Mouse (Mus musculus) left cerebral cortex, postnatal 14 days (tissue): ENCODE measurements around the gene Zfp335. TPM values are rescaled to one million over a fixed set of nuclear protein-coding genes. Genes with fewer than 3 reads are reported as not detected.

Experiments
- DNase-seq, 2 experiments: peaks; one replicate each; pipeline ENCODE4 v3.0.0; 2021 to 2022; ENCODE audit warnings: low spot score in 2 of 2, mixed read lengths in 1 of 2
- intact Hi-C: fragments of 180-260 bp; cut with DNase I; formaldehyde crosslinking; loops from one replicate; pipeline ENCODE4 v1.15.1; 2025
- total RNA-seq, 2 experiments: library from RNA; stranded (reverse); gene quantifications; 2 replicates each; pipeline ENCODE4 v1.2.3; 2021

Gene Zfp335
- total RNA-seq, 2 experiments from 2014 or later, result 24.1 to 25.4 TPM

DNA sequence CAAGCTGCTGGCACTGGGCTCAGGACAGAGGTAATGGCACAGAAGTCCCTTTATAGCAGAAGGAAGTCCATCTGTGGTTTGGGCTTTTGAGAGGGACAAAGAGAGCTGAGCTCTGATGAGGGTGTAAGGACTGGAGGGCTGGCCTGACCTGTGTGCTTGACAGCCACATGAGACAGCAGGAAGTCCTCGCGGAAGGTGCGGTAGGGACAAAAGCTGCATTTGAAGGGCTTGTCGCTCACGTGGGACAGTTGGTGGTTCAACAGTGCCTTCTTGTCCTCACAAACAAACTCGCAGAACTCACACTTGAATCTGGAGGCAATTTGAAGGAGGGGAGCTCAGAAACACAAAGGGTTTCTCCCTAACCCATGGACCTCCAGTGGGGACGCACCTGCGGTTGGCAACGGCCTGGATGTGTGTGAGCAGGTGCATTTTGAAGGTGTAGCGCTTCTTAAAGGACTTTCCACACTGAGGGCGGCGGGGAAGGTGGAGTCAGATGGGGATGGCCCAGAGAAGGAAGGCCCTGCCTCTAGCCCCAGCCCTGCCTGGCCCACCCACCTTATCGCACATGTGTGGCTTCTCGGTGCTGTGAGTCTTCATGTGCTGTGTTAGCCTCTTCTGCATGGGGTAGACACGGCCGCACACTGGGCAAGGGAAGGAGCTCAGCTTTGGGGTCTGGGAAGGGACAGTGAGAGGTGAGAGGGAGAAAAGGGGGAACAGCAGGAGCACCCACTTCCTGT, 11.7 kb downstream of the Zfp335 start:
- intact Hi-C loops, result no loop called here
- no peak for DNase-seq

DNA sequence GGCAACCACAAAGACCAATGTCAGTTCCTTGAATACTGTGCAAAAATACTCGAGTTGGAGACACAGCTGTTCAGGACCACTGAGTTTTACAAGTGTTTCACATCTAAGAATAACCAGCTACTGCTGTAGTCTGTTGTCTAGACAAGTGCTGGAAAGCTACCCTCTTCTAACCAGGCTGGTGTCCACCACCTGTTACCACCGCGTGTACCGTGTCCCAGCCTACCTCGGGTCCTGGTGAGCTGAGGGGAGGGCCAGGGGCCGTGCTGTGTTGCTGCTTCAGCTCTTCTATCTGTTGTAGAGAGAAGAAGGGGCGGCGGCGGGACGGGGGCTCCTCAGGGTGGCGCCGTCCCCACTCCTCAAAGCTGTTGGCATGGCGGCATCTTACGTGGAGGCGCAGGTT, 12.5 kb downstream of the Zfp335 start:
- DNase-seq, result no peak
- intact Hi-C loops, result no loop called here

DNA sequence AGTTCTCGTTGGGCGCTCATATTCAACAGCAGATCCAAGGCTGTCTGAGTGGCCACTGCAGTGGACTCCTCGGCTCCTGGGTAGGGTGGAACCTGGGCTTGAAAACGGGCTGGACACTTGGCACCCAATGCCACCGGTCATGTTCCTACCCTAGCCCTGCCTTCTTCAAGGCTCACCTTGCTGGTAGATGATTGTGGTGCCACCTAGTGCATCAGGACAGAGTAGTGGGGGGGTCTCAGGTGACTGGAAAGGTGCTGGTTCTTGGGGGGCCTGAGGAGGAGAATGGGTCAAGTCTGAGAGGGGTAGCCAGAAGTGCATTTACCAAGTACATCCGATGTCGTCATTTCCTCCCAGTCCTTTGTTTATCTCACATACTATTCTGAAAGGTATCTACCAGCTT, 13.5 kb downstream of the Zfp335 start:
- DNase-seq, result no peak
- intact Hi-C loops, result no loop called here

DNA sequence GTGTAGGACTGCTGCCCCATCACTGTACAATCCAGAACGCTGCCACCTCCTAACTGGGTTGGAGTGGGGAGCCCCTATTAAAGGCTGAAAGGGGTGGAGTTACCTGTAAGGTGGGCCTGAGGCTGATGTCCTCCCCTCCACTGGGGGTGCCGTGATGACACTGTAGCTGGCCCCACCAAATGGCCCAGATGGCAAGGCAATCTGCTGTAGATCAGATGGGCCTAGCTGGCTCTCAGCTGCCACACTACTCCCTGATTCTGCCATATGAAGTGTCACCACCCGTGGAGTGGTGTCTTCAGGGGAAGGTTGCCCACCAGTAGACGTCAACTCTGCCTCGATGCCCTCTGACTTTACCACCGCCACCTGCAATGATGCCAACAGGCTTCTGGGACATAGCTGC, 15.7 kb downstream of the Zfp335 start:
- intact Hi-C loops, result no loop called here
- no peak for DNase-seq

DNA sequence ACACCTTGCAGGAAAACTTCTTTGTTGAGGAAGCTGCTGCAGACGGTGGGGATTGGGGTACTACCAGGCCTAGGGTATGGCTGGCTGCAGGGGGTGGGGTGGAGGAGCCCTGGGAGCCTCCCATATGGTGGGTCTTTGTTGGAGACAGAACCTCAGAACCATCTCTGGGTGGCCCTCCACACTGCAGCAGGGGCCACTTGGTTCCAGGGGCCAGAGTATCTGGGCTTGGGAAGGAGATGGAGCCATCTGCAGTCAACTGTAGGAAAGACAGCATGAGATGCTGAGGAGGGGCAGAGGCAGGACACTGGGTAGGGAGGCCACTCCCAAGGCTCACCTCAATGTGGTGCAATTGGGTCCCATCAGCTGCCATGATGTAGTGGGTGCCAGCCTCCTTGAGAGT, 16.9 kb downstream of the Zfp335 start:
- DNase-seq, result no peak
- intact Hi-C loops, result no loop called here

DNA sequence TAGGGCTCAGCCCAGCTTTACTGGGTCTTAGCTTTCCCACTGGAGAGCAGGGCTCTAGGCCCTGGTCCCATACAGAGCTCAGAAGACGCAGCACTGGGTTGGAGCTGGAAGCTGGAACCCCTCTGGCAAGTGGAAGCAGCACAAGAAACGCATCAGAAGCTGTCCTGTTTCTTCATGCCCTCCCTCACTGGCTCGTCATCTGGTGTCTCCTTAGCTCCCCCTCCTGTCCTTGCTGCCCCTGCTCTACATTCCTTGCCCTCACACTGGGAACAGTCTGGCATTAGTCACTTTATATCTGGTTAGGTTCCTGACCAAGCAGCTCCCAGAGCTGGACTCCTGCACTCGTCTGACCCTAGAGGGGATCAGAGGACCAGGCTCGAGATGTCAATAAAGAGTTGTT, 17.5 kb downstream of the Zfp335 start:
- no peak for DNase-seq
- intact Hi-C loops, result no loop called here

DNA sequence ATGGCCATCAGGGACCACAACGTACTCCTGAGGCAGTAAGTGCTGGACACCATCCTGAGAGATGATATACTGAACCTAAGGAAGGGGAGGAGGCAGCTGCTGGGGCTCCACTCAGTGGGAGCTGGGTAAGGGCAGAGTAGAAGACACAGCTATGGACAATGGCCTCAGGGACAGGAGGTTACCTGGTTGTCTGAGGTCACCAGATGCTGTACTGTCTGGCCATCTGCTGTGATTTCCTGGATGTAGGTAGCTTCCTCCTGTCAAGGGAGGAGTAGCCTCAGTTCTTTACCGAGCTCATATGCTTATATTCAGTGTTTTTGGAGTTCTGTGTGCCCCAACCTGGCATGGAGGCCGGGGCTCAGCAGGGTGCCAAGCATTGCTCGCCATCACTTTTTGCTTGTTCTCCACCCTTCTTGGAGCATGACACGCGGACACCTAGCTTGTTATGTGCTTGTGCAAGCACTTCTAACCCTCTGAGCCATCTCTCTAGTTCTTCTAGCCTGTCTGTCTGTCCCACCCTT, 18.8 kb downstream of the Zfp335 start:
- intact Hi-C loops, result no loop called here
- DNase-seq, result no peak

DNA sequence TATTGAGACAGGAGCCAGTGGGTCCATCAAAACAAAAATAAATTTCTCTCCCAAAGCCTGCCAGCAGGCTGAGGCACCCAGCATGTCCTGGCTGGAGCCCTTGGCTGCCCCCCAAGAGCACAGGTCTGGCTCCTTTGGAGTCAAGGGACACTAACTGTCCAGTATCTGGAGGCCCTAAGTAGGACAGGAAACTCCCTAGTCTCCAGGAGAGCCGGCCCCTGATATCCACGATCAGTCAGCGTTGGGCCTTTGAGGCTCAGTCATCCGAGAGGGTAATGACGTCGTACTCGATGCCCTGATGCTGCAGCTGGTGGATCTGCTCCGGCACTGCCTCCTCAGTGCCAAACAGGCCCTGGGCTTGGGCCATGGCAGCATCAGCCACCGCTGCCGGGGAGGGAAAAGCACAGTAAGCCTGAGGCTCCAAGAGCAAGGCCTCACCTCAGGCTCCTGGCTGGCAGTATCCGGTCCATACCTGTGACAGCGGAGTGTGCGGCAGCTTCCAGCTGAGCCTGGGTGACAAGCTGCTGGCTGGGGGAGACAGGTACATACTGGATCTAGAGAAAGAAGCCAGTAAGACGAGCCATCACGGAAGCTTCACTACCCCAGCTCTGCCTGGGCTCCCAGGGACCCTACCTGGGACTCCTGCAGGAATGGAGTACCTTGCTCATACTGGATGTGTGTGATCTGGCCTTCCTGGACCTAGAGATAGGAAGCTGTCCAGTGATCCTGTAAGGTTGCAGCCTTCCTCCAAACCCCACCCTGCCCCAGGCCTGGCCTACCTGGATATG, 19.5 kb downstream of the Zfp335 start:
- no peak for DNase-seq
- intact Hi-C loops, result no loop called here

DNA sequence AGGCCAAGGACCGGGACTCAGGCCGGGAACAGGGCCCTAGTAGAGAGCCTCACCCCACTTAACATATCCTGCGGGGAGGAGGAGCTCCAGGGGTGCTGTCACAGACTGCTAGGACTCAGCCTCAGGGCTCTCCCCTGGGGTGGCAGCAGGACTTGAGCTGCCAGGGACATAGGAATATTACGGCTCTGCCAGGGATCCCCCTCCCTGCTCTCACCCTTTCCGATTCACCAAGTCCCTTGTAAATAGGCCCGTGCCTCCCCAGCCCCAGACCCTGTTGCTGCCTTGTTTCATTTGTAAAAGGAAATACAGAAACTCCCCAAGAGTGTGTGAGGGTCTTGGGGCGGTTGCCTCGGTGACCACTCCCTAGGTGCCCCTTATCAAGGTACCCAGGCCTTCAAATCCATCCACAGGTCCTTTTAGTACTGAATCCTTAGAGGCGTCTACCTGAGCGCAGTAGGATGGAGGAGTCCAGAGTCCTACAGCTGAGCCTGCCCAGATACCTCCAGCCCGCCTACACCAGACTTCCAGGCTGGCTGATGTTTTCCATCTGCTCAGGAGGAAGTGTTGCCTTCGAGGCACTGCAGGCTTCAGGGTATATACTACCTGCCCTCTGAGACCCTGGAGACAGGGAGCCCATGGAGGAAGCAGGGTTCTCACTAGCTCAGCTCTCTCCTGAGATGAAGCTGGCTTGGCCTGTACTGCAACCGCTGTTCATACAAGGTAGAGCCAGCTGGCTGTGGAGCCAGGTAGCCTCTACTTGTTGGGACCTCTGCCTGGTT, 20.3 kb downstream of the Zfp335 start:
- DNase-seq, result no peak
- intact Hi-C loops, result no loop called here

DNA sequence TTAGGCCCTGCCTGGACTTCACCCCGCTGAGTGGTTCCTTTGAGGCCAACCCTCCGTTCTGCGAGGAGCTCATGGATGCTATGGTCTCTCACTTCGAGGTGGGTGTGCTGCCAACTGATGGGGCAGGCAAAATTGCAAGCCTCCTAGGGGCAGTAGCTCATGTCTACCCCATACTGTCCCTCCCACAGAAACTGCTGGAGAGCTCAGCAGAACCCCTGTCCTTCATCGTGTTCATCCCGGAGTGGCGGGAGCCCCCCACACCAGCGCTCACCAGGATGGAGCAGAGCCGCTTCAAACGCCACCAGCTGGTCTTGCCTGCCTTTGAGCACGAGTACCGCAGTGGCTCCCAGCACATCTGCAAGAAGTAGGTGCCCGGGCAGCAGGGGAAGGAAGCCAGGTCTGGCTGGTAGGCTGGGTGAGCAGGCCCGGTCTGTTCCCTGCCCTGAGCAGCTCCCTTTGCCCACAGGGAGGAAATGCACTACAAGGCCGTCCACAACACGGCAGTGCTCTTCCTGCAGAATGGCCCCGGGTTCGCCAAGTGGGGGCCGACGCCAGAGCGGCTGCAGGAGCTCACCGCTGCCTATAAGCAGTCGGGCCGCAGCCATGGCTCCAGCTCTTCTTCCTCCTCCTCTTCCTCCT, 21.0 kb downstream of the Zfp335 start:
- no peak for DNase-seq

DNA sequence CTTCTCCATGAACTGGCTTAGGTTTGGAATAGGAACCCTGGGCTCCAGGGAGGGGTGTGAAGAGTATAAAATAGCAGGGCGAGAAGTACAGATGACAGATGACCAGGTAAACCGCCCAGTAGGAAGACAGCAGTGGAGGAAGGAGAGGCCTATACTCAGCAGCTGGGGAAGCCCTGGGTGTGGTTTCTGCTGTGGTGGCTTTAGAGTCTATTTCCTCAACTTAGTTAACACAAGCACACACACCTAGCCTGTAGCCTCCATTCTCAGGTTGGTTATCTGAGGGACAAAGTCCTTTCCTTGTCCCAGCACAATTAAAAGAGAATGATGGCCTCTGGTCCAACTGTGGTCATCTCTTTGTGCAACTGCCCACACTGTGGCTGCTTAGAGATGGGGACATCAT, 21.6 kb downstream of the Zfp335 start:
- intact Hi-C loops, result no loop called here
- no peak for DNase-seq

More for the DNA sequence above, 21.0 kb downstream of the Zfp335 start:
- intact Hi-C loops, result no loop called here

DNA sequence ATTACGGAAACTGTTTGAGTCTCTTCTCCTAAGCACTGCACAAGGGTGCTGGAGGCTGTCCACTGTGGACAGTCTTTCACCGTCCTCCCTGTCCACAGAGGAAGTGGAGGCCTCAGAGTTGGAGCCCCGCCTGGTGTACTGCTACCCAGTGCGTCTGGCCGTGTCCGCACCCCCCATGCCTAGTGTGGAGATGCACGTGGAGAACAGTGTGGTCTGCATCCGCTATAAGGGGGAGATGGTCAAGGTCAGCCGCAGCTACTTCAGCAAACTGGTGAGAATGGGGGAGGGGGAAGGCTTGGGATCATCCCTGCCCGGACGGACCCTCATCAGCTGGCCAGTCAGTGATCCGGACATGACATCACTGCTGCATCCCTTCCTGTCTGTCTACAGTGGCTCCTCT, 22.6 kb downstream of the Zfp335 start:
- intact Hi-C loops, result no loop called here
- DNase-seq, result no peak

DNA sequence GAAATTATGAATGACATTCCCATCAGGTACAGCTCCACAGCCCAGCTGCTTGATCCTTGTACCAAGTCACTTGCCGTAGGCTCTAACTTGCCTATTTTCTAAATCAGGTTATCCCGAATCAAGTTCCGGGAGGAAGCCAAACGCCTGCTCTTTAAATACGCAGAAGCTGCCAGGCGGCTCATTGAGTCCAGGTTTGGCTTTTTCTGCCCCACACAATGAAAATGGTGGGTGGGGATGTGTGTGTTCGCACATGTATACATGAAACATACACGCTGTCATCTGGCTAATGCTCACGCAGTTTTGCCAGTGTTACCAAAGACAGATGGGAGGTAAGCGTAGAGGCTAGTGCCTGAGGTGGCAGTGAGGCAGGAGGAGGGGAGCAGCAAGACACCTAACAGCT, 24.9 kb downstream of the Zfp335 start:
- no peak for DNase-seq
- intact Hi-C loops, result no loop called here

DNA sequence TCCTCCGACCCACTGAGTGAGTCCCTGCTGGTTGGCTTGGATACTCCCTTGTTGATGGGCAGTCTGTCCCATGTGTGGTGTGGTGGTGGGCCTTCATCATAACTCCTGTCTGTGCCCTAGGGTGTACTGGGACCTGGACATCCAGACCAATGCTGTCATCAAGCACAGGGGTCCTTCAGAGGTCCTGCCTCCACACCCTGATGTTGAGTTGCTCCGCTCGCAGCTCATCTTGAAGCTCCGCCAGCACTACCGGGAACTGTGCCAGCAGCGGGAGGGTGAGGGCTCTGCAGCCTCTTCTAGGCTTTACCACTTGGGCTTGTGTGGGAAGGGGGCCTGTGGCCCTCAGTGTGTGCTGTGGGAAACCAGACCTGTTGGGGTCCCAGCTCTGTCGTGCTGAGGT, 25.8 kb downstream of the Zfp335 start:
- peak; percentile 76 to 85 for DNase-seq
- intact Hi-C loops, result no loop called here

DNA sequence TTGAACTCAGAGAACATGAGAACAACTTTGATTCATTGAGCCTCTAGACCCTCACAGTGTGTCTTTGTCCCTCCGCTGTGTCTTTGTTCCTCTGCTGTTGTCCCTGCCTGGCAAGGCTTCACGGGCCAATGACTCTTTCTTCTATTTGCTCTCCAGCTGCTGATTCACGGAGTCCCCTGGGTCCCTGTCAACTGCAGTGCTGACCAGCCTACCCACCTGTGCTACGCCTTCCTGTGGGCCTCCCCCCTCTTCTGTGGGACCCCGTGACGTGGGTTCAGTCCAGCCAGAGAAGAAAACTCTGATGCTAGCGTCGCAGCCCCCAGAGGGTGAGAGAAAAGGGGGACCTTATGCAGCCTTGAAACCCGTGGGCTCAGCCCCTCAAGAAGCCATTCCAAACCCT, 28.9 kb downstream of the Zfp335 start:
- intact Hi-C loops, result no loop called here
- DNase-seq, result no peak

DNA sequence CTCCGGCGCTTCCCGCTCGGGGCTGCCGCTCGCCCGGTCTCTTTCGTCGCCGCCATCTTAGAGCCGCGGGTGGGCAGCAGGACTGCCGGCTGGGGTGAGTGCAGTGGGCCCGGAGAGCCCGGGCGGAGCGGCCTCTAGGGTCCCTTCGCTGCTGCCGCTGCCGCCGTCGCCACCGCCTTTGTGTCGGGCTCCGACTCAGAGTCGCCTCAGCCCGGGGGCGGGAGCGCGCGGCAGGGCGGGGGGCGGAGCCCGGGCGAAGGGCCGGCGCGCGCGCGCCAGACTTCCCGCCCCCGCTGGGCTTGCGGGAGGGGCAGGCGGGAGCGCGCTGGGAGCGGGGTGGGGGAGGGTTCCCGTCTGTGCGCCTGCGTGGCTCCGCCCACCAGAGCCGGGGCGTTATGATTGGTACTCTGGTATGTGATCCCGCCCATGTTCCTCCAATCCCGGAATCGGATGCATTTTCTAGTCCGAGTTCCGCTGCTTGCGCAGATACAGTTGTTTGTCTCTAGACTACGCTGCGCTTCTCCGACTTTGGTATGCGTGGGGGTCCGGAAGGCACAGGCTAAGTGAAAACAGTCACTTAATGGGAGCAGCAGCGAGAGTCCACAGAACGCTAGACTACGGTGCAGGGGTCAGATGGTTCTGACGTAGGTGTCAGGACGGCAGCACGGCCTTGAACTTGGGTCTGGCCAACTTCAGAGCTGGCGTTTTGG, 31.8 kb downstream of the Zfp335 start:
- intact Hi-C loops, result loop anchor here (5.0 kb wide), 1 partner anchor 47 kb away; the partner anchor contains the start of genes Ctsa and Neurl2
- DNase-seq, result peak; percentile 94 to 97

DNA sequence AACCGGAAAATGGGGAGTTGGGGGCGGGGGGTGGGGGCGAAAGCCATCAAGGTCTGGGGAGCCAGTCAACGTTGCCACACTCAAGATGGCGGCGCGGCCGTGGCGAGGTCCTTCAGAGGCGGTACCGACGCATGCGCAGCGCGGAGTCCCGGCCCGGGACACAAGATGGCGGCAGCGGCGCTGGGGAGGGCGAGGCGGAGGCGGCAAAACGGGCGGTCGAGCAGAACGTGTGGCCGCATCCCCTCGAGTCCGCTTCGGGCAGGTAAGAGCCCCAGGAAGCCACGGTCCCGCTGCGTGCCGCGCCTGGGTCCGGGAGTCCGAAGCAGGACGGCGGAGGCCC, 32.4 kb downstream of the Zfp335 start, which contains the start of gene Pcif1:
Gene Pcif1, plus strand, starts transcription at position 77 of the 340 bp plus-strand sequence.
- DNase-seq, result peak; percentile 91 to 94
- intact Hi-C loops, result loop anchor here (5.0 kb wide), 1 partner anchor 47 kb away; the partner anchor contains the start of genes Ctsa and Neurl2

DNA sequence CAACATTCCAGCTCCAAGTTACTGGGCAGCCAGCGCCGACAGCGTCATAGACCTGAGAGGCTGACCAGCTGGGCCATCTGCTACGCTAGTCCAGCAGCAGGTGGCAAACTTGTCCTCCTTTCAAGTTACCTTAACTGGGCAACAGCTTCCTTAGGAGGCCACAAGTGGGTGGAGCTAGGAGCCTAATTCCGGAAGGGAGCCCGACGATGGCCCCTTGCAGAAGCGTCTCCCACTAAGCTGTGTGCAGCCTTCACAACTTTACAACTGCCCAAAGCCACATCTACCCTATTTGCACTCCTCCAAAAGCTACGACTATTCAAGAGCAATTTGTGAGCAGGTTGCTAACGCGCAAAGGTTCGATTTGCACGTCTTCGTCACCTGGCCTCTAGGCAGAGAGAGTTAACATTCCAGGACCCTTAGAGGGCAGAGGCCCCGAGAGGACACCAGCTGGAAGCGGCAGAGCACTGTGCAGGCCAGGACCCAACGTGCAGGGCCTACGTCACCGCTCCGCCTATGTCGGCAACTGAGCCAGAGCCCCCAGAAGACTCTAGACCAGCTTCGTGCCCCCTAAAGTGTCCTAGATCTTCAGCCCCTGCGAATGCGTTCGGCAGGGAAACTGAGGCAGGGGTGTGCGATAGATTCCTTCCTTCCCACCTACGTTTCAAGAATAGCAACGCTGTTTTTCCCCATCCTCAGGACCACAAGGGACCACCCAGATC, 32.9 kb downstream of the Zfp335 start:
- DNase-seq, result no peak
- intact Hi-C loops, result loop anchor here (5.0 kb wide), 1 partner anchor 46 kb away; the partner anchor contains the start of genes Ctsa and Neurl2
